Mouse (Mus musculus): ENCODE data around the gene Agxt2. TPM values are rescaled to one million over a fixed set of nuclear protein-coding genes. Genes with fewer than 3 reads are reported as not detected.

Agxt2 gene
- polyA plus RNA-seq, 1 experiment = not detected

DNA sequence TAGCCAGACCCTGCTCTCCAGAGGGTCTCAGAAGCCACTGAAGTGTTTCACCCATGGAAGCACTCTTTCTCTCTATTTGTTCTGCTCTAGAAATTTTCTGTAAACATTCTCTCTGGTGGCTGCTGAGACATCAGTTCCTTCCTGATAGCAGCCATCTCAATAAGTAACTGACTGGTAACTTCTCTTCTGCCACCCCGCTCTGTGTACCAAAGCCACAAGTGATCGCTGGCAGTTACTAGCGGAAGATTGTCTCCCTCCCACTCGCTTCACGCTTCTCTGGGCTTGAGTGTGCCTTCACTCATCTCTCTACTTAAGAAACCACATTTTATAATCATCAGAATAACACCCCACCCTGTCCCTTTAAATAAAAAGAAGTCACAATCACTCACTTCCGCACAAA lies 11.3 kb upstream of the Agxt2 start:
- no peak for TF ChIP-seq POLR2A (IDR thresholded peaks at IDR 0.05; ENCODE audit: borderline replicate concordance, insufficient read depth, low read length)
- WGBS = 81% methylated on average over 6 of the region's 6 CpGs
- Histone ChIP-seq H3K27me3 (ENCODE audit: control insufficient read depth, insufficient read depth, low read length) (no peaks in the 10 kb centered on the region), H3K4me1 (ENCODE audit: control insufficient read depth, insufficient read depth, low read length) (no peaks in the 10 kb centered on the region), H3K27ac (ENCODE audit: insufficient read depth, low read length) (no peak overlapping the region), H3K4me3 (replicated peaks; ENCODE audit: insufficient read depth, low read depth, low read length) (no peak overlapping the region)
- no peak for DNase-seq

GRCm38 (mm10) chr15:10366331-10366730 lies 8.0 kb downstream of the Agxt2 start:
- H3K4me1 ChIP-seq (ENCODE audit: control insufficient read depth, insufficient read depth, low read length) = no peaks in the 10 kb centered on the region
- no peak for DNase-seq
- 85% methylated on average over 2 of the region's 2 CpGs for WGBS
- TF ChIP-seq POLR2A (IDR thresholded peaks at IDR 0.05; ENCODE audit: borderline replicate concordance, insufficient read depth, low read length) (no peak), CTCF (IDR thresholded peaks at IDR 0.05; ENCODE audit: borderline replicate concordance, insufficient read depth, low read depth, low read length) (no peak)
- H3K27ac ChIP-seq (ENCODE audit: insufficient read depth, low read length) = no peak overlapping the region
- H3K27me3 ChIP-seq (ENCODE audit: control insufficient read depth, insufficient read depth, low read length) = no peaks in the 10 kb centered on the region
- no peak overlapping the region for H3K4me3 ChIP-seq (replicated peaks; ENCODE audit: insufficient read depth, low read depth, low read length)

DNA sequence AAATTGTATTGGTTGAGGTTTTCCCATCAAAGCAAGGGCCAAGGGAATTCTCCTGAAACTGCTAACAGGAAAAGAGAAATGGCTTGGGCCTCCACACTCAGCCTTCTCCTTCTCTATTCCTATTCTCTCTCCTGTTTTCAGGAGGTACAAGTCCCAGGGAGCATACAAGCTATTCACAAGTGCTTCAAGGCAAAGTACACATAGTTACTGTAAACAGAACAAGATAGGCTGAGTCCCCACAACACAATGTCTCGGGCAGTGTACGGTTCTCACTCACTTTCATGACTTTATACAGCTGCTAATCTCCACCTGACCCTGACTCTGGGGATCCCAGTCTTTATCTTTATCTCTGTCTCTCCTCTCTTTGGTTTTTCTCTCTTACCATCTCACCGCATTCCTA lies 17.1 kb downstream of the Agxt2 start:
- H3K27ac ChIP-seq (ENCODE audit: insufficient read depth, low read length) = no peak overlapping the region
- WGBS = 89% methylated on average over 3 of the region's 3 CpGs
- no peak for DNase-seq
- no peaks in the 10 kb centered on the region for H3K27me3 ChIP-seq (ENCODE audit: control insufficient read depth, insufficient read depth, low read length)
- TF ChIP-seq POLR2A (IDR thresholded peaks at IDR 0.05; ENCODE audit: borderline replicate concordance, insufficient read depth, low read length) (no peak), CTCF (IDR thresholded peaks at IDR 0.05; ENCODE audit: borderline replicate concordance, insufficient read depth, low read depth, low read length) (no peak)
- no peak overlapping the region for H3K4me3 ChIP-seq (replicated peaks; ENCODE audit: insufficient read depth, low read depth, low read length)
- no peaks in the 10 kb centered on the region for H3K4me1 ChIP-seq (ENCODE audit: control insufficient read depth, insufficient read depth, low read length)

GRCm38 (mm10) chr15:10378338-10378959 lies 20.1 kb downstream of the Agxt2 start:
- TF ChIP-seq CTCF (IDR thresholded peaks at IDR 0.05; ENCODE audit: borderline replicate concordance, insufficient read depth, low read depth, low read length) (no peak), POLR2A (IDR thresholded peaks at IDR 0.05; ENCODE audit: borderline replicate concordance, insufficient read depth, low read length) (no peak)
- H3K4me3 ChIP-seq (replicated peaks; ENCODE audit: insufficient read depth, low read depth, low read length) = no peak overlapping the region

DNA sequence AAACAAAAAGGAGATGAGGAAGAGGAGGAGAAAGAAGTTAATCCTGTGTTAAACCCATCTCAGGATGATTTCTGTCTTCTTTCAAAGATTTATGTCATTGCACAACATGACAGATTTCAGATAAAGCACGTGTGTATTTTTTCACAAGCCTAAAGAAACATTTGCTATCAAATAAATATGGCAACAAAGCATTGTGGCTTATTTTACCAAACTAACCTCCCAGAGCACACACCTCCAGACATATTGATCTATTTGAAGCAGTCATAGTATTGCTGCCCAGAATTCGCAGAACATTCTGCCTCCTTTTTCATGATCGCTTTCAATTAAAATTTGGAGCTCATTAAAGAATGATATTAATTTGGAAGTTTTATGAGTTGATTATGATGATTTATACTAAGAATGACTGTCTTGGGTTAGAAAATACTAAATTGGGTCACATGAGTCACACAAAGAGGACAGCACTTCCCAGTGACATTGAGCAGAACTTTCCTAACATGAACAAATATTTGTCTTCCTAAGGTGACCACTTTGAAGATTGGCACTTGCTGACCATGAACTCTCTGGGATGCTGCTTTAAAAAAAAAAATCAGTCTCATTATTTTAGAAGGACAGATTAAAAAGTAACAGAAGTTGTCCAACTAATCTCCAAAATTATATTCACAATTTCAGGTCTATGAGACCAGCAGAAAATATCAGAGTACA lies 21.6 kb downstream of the Agxt2 start:
- no peaks in the 10 kb centered on the region for H3K27me3 ChIP-seq (ENCODE audit: control insufficient read depth, insufficient read depth, low read length)
- WGBS = 89% methylated on average over 3 of the region's 3 CpGs
- no peaks in the 10 kb centered on the region for H3K4me1 ChIP-seq (ENCODE audit: control insufficient read depth, insufficient read depth, low read length)
- TF ChIP-seq CTCF (IDR thresholded peaks at IDR 0.05; ENCODE audit: borderline replicate concordance, insufficient read depth, low read depth, low read length) (no peak), POLR2A (IDR thresholded peaks at IDR 0.05; ENCODE audit: borderline replicate concordance, insufficient read depth, low read length) (no peak)
- H3K27ac ChIP-seq (ENCODE audit: insufficient read depth, low read length) = no peak overlapping the region
- H3K4me3 ChIP-seq (replicated peaks; ENCODE audit: insufficient read depth, low read depth, low read length) = no peak overlapping the region
- no peak for DNase-seq

More at GRCm38 (mm10) chr15:10378338-10378959, 20.1 kb downstream of the Agxt2 start:
- Histone ChIP-seq H3K4me1 (ENCODE audit: control insufficient read depth, insufficient read depth, low read length) (no peaks in the 10 kb centered on the region), H3K27ac (ENCODE audit: insufficient read depth, low read length) (no peak overlapping the region), H3K27me3 (ENCODE audit: control insufficient read depth, insufficient read depth, low read length) (no peaks in the 10 kb centered on the region)
- no peak for DNase-seq
- 82% methylated on average over 4 of the region's 4 CpGs for WGBS

DNA sequence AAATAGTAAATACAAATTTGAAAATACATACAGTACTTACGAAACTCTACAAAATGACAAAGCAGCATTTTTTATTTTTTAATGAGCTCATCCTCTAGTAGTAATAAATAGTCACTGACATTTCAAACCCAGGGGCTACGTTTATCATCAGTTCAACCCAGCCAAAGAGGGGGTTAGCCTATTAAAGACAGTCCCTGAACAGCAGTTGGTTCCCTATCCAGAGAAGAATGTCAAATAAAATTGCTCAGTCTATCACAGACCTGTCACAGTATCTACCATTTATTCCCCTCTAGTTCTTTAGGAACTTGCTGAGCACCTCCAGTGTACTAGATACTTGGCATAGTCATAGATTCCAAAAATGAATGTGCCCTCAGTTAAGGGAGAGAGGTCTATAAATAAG lies 28.9 kb downstream of the Agxt2 start:
- H3K27ac ChIP-seq (ENCODE audit: insufficient read depth, low read length) = no peak overlapping the region
- no peak for TF ChIP-seq CTCF (IDR thresholded peaks at IDR 0.05; ENCODE audit: borderline replicate concordance, insufficient read depth, low read depth, low read length)
- TF ChIP-seq POLR2A (IDR thresholded peaks at IDR 0.05; ENCODE audit: borderline replicate concordance, insufficient read depth, low read length) = no peak
- WGBS = 77% methylated on average over 2 of the region's 2 CpGs
- DNase-seq = no peak
- H3K4me1 ChIP-seq (ENCODE audit: control insufficient read depth, insufficient read depth, low read length) = no peaks in the 10 kb centered on the region
- no peak overlapping the region for H3K4me3 ChIP-seq (replicated peaks; ENCODE audit: insufficient read depth, low read depth, low read length)
- H3K27me3 ChIP-seq (ENCODE audit: control insufficient read depth, insufficient read depth, low read length) = no peaks in the 10 kb centered on the region

DNA sequence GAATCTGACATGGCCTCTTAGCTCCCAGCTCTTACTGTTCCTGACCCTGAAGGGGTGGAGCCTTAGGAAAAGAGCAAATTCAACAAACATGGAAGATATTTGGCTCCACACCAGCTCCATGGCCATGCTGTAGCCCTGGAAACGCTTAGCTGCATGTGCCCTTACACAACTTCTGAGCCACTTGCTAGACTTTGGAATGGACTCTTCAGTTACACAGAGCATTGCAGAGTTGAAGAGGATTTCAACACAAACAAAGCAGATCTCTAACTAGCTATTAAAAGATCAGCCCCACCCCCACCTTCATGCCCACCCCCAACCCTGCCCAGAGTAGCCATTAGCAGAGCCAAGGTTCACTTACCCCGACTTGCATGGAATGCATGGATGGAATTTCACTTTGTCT lies 41.5 kb downstream of the Agxt2 start:
- 39% methylated on average over 2 of the region's 2 CpGs for WGBS

GRCm38 (mm10) chr15:10400415-10400814 lies 42.1 kb downstream of the Agxt2 start:
- 34% methylated on average over 3 of the region's 3 CpGs for whole genome bisulfite sequencing
- Histone ChIP-seq H3K4me1 (ENCODE audit: control insufficient read depth, insufficient read depth, low read length) (no peaks in the 10 kb centered on the region), H3K27ac (ENCODE audit: insufficient read depth, low read length) (no peak overlapping the region), H3K4me3 (replicated peaks; ENCODE audit: insufficient read depth, low read depth, low read length) (no peak overlapping the region), H3K27me3 (ENCODE audit: control insufficient read depth, insufficient read depth, low read length) (no peaks in the 10 kb centered on the region)
- no peak for DNase-seq
- no peak for TF ChIP-seq POLR2A (IDR thresholded peaks at IDR 0.05; ENCODE audit: borderline replicate concordance, insufficient read depth, low read length)
- no peak for TF ChIP-seq CTCF (IDR thresholded peaks at IDR 0.05; ENCODE audit: borderline replicate concordance, insufficient read depth, low read depth, low read length)

More for the DNA sequence above, 41.5 kb downstream of the Agxt2 start:
- Histone ChIP-seq H3K4me3 (replicated peaks; ENCODE audit: insufficient read depth, low read depth, low read length) (no peak overlapping the region), H3K4me1 (ENCODE audit: control insufficient read depth, insufficient read depth, low read length) (no peaks in the 10 kb centered on the region), H3K27ac (ENCODE audit: insufficient read depth, low read length) (no peak overlapping the region), H3K27me3 (ENCODE audit: control insufficient read depth, insufficient read depth, low read length) (no peaks in the 10 kb centered on the region)
- no peak for DNase-seq
- TF ChIP-seq CTCF (IDR thresholded peaks at IDR 0.05; ENCODE audit: borderline replicate concordance, insufficient read depth, low read depth, low read length) = no peak
